Mouse (Mus musculus) adrenal gland, postnatal 10 days (tissue): ENCODE measurements at regions not wholly inside any gene's neighbourhood (a gene's known extent, or its start where the extent isn't known, plus 50 kb on each side); places are given as distances from the start of the nearest gene placed in this dataset.

Source experiments
- DNase-seq: peaks from one replicate; pipeline ENCODE4 v3.0.0; 2021; ENCODE audit warnings: mixed read lengths

DNA sequence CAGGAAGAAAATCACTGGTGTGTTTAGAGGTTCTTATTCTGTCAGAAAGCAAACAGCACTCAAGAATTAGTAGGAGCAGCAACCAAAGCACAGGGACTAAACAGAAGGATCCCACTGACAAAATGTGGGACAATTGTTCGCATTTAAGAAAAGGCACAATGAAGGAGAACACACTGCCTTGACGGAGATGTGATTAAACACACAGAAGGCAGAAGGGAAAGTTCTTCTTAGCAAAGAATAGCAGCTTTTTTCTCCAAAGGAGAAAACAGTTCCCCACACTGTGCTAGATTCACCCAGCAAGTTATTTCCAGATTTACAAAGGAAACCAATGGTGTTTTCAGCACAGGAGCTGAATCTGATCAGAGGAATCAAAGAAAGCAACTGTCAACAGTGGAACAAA, 316.5 kb downstream of the Nsun3 start:
- DNase-seq, result no peak

DNA sequence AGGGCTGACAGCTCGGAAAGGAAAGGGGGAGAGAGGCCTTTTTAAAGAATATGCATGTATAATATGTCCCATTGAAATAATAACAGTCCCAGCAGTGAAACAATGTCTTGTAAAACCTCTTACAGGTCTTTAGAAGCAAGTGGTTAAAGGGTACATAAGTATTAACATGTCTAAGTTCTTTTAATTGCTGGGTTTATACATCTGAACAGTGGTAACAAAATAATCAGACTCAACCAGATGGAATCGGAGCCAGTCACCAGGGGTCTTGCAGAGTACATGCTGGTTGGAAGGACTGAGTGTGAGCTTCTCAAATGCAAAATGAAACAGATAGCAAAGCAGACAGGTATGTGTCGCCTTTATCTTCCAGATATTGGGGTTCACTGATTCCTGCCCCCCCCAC, 317.3 kb downstream of the Nsun3 start:
- DNase-seq, result no peak

DNA sequence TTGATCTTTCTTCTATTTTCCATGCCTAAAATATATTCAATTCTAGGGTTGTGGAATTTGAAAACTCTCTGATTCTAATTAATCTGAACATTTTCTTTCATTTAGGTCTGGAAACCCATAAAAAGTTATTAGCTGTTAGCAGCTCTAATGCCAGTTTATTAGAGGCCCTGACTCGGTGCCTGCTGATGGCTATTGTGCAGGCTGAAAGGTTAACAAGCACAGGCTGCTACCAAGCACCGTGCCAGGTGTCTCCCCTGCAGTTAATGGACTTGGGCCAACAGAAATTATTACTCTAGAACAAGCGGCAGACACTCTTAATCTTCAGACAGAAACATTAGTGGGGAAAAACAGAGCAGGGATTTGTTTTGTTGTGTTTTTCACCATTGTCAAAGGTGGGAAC, 317.8 kb downstream of the Nsun3 start:
- DNase-seq, result no peak

DNA sequence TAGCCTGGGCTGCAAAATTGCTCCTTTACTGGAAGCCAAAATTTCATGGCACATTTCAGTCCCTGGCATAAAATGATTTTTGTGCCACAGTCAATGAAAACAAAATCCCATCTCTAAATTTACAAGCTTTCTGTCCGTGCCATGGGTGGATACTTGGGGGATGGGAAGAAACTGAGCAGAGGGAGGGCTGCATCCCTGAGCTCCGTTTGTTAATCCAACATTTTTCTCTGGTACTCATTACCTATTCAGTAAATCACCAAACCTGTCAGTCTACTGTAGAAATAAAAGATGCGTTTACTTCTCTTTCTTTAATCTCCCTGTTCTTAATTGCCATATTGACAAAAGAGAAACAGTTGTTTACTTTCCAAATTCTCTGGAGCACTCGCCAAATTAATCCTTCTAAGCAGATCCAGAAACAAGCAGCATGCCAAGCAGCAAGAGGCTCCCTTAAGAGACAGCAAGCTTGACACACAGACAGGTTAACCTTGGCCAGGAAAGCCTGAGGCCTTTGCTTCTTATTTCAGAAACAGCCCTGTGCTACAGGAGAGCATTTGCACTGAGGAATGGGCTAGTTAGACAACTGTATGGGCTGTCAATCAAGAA, 326.6 kb downstream of the Nsun3 start:
- no peak for DNase-seq

DNA sequence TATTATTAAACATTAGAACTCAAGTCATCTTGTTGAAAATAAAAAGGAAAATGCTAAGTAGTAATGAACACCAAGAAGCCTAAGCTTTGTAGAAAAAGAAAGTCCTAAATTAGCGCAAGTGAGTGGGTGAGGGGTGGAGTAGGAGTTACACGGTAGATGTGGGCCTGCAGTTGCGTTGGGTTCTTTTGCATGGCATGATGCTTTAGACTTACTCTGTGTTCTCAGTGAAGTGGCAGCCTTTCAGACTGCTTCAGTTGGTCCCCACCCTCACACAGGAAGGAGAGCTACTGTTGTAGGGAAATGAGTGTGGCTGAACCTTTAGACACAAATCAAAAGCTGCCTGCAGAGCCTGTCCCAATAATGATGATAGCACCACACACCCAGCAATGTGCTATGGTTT, 336.9 kb downstream of the Nsun3 start:
- no peak for DNase-seq

DNA sequence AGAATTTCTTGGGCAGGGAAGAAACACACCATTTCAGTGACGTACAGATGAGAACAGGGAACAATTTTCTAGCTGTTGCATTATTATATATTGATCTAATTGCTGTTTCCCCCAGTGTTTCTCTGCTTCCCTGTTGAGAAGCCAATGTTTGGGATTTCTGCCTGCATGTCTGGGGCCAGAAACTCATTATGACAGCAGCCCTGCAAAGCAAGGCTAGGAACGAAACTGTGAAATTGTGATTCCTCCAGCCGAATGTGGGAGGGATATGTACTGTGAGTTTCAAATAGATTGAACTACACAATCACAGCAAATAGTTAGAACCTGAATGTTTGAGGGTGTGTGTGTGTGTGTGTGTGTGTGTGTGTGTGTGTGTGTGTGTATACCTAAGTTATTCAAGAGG, 339.2 kb downstream of the Nsun3 start:
- no peak for DNase-seq

DNA sequence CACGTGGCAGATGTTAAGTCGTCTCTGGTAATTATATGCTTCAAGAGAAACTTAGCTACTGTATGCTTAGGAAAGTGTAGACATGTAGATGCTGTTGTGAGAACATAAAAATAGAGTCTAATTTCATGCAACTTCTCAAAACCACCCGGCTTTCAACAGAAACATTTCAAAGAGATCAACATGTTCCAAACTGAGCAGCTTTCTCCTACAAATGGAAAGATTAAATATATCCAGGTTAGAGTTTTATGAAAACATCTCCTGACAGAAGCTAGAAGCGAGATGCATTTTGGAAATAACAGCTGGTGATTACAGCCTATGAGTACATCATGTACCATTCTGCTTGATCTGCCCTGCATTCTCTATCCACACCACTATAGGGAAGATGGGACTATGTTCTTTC, 345.4 kb downstream of the Nsun3 start:
- DNase-seq, result no peak

DNA sequence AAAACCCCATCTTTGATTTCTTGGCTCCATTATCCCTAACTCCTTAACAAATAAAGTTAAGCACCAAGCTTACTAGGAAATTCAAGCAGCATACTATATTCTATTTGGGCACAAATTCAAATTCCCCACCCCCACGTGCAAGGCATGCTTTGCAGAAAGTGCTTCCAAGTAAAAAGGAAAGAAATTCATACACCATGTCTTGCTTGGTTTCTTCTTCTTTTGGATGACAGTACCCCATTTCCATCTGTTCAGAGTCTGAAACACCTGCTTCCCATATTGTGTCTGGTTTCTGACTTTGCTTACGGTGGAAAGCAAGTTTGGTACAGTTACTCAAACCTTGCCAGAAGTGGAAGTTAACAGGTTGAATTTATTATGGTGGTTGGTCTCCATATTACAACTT, 353.5 kb downstream of the Nsun3 start:
- no peak for DNase-seq

DNA sequence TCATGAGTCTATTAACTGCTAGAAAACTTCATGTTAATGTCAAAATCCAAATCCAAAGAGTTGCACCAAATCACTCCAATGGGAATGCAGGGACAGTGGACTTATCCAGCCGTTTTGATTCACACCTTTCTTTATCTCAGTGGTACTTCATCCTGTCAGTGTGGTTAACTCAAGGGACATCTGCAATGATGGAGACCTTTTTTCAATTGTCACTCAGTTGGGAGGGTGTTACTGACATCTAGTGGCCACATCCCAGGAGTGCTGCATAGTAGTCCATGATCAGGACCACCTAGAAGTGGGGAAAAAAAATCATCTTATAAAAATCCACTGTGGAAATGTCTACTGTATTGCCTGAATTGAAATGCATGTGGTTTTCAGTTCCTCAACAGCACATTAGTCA, 372.1 kb downstream of the Nsun3 start:
- peak; percentile 13 for DNase-seq

DNA sequence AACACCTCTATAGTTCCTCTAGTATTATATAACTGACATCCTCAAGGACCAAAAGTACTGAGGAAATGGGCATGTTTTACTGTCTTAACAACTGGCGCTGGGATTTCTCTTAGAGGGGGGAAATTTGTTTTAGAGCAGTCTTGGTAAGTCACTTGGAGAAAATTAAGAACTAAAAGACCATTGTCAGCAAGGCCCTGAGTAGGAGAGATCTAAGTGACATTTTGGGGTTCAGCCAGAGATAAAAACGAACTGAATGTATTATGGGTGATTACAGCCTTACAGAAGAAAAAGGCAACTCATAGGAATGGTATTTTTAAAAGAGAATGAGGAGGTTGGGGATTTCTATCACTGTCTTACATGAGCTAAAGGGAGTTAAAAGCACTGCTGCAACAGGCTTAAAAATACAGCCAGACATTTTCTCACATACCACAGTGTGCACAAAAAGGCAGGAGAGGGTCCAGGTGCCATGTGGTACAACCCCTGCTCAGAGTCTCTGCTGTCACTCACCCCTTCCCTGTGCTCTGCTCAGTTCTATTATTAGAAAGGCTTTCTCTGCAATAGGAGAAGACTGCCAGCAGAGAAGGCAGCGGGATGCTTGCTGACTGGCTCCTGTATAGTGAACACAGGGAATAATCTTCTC, 379.0 kb downstream of the Nsun3 start:
- DNase-seq, result no peak

DNA sequence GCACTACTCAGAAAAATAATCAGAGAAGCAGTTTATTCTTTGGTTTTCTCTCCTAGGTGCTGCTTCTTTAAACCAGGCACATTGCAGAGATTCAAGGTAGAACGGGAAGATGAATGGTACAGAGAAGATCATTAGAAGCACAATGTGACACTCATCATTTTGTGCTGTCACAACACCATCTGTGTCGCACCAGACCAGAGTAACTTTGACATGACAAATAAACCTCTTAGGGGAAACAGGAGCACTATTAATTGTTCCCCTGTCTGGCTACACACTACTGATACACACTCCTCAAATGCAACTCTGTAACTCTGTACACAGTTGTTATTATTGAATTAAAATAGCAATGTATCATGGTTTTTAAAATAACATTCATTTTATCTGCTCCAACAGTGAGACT, 380.2 kb downstream of the Nsun3 start:
- DNase-seq, result no peak

DNA sequence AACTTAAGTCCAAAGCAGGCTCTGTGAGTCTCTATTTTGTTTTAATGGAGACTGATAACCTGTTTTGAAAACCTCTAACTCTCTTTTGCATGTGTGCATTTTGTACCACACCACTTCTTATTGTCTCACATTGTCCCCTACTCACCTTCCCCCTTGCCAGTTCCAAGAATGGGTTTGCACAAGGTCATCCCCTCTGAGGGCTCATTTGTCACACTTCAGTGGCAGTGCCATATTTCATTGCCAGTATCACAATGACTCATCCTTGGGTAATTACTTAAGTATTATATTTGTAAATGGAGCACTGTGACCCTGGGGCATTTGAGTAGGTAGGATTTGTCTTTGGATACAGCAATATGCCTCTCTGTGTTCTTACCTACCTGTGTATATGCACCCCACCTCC, 429.3 kb downstream of the Nsun3 start:
- peak; percentile 7 for DNase-seq

DNA sequence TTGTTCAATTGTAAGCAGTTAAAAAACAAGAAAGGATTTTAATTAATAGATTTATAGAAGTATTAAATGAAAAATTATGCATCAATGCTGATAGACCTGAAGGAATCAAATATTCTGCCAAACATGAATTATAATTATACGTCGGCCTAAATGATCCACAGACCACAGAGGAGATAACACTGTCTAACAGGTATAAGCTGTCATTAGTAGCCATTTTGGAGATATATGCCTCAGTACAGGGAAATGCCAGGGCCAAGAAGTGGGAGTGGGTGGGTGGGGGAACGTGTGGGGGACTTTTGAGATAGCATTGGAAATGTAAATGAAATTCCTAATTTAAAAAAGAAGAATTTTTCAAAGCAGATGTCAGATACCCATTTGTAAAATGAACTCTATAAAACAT, 430.3 kb downstream of the Nsun3 start:
- DNase-seq, result no peak

DNA sequence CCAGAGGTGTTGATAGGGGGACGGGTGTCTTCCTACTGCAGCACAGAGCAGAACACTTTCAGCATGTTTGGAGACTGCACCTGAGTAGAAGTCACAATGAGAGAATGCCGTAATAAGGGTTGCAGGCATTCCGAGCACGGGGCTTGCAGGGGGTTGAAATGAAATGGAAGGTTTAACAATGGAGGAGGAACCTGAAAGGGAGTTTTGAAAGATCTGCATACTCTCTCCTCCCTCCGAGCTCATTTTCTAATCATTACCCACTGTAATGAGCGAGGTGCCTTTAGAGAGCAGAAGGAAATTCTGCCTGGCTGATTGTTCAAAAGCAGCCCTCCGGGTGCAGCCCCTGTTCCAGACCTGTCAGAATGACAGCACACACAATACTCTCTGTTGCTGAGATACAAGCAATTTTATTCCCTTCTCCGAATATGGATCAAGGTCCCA, 430.8 kb downstream of the Nsun3 start:
- no peak for DNase-seq

DNA sequence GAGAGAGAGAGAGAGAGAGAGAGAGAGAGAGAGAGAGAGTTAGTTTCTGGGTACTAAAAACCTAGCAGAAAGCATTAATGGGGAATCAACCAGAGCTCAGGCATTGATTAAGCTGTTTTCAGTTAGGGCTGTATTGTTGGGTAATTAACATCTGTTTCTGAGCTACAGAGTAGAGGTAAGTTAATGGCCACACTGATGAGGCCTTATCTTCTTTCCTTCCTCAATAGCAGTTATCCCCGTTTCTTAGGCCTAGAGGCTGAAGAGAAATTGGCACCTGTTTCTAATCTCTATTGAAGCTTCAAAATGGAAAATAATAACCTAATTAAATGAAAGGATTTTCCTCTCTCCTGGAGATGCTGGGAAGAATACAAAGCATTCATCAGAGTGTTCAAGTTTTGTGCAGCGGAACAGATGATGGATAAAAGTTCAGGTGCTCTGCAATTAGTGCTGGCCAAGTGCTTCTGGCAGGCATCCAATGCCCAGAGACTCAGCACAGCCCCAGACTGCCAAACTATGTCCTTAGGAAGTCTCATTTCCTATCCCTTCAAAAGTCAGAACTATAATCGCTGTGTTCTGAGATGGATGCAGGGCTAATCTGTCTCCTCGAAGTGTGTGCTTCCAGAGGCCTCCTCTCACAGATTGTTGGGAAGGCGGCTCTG, 459.1 kb downstream of the Nsun3 start:
- no peak for DNase-seq

DNA sequence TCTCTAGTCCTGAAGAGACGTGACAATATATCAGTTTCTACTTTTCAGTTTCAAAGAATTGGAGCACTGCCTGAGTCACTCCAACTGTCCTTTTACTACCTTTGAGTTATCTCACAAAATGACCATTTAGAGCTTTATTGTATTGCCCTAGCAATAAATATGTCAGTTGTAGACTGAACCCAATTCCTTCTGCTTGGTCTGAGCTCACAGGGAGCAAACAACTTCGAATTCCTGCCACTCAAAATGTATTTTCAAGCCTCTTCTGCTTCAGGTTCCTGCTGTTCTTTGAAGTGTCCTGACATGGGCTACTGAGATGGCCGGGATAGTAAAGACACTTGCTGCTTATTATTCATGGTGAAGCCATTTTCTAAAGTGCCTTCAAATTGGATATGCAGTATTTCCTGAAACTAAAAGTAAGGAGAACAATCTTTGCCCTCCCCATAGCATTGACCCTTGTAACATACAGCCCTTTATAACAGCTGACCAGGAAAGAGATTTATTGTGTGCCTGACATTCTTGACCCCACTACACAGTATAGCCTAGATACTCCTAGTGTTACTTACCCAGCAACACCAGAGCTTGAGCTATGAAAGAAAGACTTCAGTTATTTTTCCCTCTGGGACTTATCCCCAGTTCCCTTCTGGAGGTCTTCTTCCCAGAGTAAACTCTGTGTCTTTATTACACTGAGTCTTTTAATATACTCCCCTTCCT, 460.9 kb downstream of the Nsun3 start:
- DNase-seq, result no peak

DNA sequence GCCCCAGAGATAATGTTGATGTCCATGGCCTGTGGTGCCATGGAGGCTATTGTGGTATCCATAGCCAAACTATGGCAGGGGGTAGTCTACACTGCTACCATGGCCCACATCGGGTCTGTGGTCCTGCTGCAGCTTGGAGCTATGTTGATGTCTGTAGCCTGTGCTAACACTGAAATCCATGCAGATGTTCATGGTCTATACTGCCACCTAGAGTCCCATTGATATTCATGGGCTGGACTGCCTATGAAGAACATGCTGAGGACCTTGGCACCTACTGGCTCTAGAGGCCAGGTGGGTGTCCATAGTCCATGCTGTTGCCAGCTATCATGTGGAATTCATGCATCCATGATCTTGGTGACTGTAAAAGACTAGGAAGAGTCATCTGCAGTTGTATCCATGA, 463.8 kb downstream of the Nsun3 start:
- peak; percentile 7 for DNase-seq

DNA sequence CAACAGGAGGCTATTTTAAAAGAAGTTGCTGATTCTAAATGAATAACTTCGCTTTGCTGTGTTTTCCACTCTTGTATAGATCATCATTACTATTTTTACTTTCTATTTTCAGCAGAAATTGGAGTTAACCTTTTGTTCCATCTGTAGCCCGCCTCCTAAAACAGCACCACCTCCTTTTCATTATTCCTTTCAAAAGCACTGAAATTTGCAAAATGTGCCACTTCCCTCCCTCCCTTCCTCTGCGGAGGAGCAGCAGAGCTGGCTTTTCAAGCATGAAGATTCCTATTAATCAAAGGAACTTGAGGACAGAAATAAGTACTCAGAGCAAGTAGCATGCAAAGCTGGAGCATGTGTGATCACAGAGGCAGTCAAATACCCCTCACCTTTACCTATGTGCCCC, 497.7 kb downstream of the Nsun3 start:
- no peak for DNase-seq
